Mouse (Mus musculus) hindbrain, embryonic 13.5 days (tissue): ENCODE measurements around the gene Gm5157. TPM values are rescaled to one million over a fixed set of nuclear protein-coding genes. Genes with fewer than 3 reads are reported as not detected.
"Not testable (repeated sequence)": the region's sequence is repeated elsewhere in the genome, so short reads cannot be mapped to it uniquely, and the experiment has no call there.

Source experiments
- ATAC-seq: fragments of 200-750 bp; cut with Nextera tagmentation; 2 replicates; pipeline ENCODE4 v1.8.0; 2017; ENCODE audit warnings: moderate TSS enrichment; ENCODE audit not compliant: low FRiP score
- H3K27ac ChIP-seq: fragments of 300-500 bp; sonication (generic); 2 replicates; pipeline ENCODE4 v1.5.1; 2015; ENCODE audit warnings: inconsistent platforms, mild to moderate bottlenecking, moderate library complexity
- H3K27me3 ChIP-seq: fragments of 300-500 bp; sonication (generic); 2 replicates; pipeline ENCODE4 v1.6.1; 2015; ENCODE audit warnings: mild to moderate bottlenecking, inconsistent platforms
- H3K36me3 ChIP-seq: fragments of 300-500 bp; sonication (generic); 2 replicates; pipeline ENCODE4 v1.6.1; 2015; ENCODE audit warnings: mild to moderate bottlenecking, inconsistent platforms
- H3K4me1 ChIP-seq: fragments of 300-500 bp; sonication (generic); replicated peaks from 2 replicates; pipeline ENCODE4 v1.6.1; 2015; ENCODE audit warnings: inconsistent platforms
- H3K4me2 ChIP-seq: fragments of 300-500 bp; sonication (generic); 2 replicates; pipeline ENCODE4 v1.6.1; 2015; ENCODE audit warnings: inconsistent platforms, mild to moderate bottlenecking, moderate library complexity
- H3K4me3 ChIP-seq: fragments of 300-500 bp; sonication (generic); 2 replicates; pipeline ENCODE4 v1.5.1; 2015; ENCODE audit warnings: mild to moderate bottlenecking, inconsistent platforms
- H3K9ac ChIP-seq: fragments of 300-500 bp; sonication (generic); 2 replicates; pipeline ENCODE4 v1.6.1; 2015; ENCODE audit warnings: mild to moderate bottlenecking, inconsistent platforms
- H3K9me3 ChIP-seq: fragments of 300-500 bp; sonication (generic); 2 replicates; pipeline ENCODE4 v1.6.1; 2016; ENCODE audit warnings: inconsistent platforms
- WGBS: fragments of 180-500 bp; shearing (Covaris S2); methylation state at CpG from one replicate; pipeline ENCODE4 v1.1.7; 2015; 5-methylcytosine and 5-hydroxymethylcytosine counted together
- polyA plus RNA-seq: library from polyadenylated mRNA; unstranded; fragments of >200 nt; fragmentation: Nextera tagmentation; extraction: Ambion mirVana; gene quantifications from 2 replicates; pipeline ENCODE4 v1.2.1, GENCODE M21; 2015

Gm5157 gene
- not detected in 2 replicates for polyA plus RNA-seq

GRCm38 (mm10) chr7:21190323-21190722 lies at the start of gene Gm5157:
TSS of gene Gm5157 (minus strand) at chr7:21190423.
- WGBS: 43% methylated on average over 1 of the region's 2 CpGs

GRCm38 (mm10) chr7:21161885-21162284 lies 28.3 kb downstream of the Gm5157 start, which contains the start of gene Vmn1r123:
TSS of gene Vmn1r123 (plus strand) at chr7:21162185.
- not testable (repeated sequence) for H3K36me3 ChIP-seq, H3K9me3 ChIP-seq, H3K4me1 ChIP-seq, H3K9ac ChIP-seq, H3K27ac ChIP-seq, H3K27me3 ChIP-seq, H3K4me2 ChIP-seq, ATAC-seq, H3K4me3 ChIP-seq
- WGBS: 13% methylated on average over 1 of the region's 3 CpGs

More at GRCm38 (mm10) chr7:21190323-21190722, at the start of gene Gm5157:
- not testable (repeated sequence) for H3K27ac ChIP-seq, ATAC-seq, H3K4me2 ChIP-seq, H3K36me3 ChIP-seq, H3K4me1 ChIP-seq, H3K27me3 ChIP-seq, H3K9ac ChIP-seq, H3K9me3 ChIP-seq, H3K4me3 ChIP-seq

Other genes starting within 250 kb of the Gm5157 start
- gene Vmn1r119, start 178.0 kb downstream of the Gm5157 start, polyA plus RNA-seq: not detected in 2 replicates
- not detected in 2 replicates for gene Vmn1r120, start 136.6 kb downstream of the Gm5157 start, polyA plus RNA-seq
- gene Vmn1r121, start 91.9 kb downstream of the Gm5157 start, polyA plus RNA-seq: not detected in 2 replicates
- not detected in 2 replicates for gene Vmn1r122, start 56.3 kb downstream of the Gm5157 start, polyA plus RNA-seq
- gene Vmn1r123, start 28.2 kb downstream of the Gm5157 start, polyA plus RNA-seq: not detected in 2 replicates
- gene Vmn1r124, start 70.2 kb upstream of the Gm5157 start, polyA plus RNA-seq: not detected in 2 replicates
- gene Vmn1r125, start 81.8 kb upstream of the Gm5157 start, polyA plus RNA-seq: not detected in 2 replicates
- gene Vmn1r126, start 111.0 kb upstream of the Gm5157 start, polyA plus RNA-seq: not detected in 2 replicates
- not detected in 2 replicates for gene Vmn1r127, start 129.4 kb upstream of the Gm5157 start, polyA plus RNA-seq
- gene Vmn1r128, start 158.9 kb upstream of the Gm5157 start, polyA plus RNA-seq: not detected in 2 replicates
- not detected in 2 replicates for gene Vmn1r129, start 170.9 kb upstream of the Gm5157 start, polyA plus RNA-seq
- not detected in 2 replicates for gene Gm6882, start 242.3 kb upstream of the Gm5157 start, polyA plus RNA-seq